Mouse (Mus musculus) right cerebral cortex, postnatal 14 days (tissue): Measurements from ENCODE around the gene Zfyve27.

ENCODE experiments used
- DNase-seq: peaks from one replicate; pipeline ENCODE4 v3.0.0; 2022

Gene Zfyve27

GRCm38 (mm10) chr19:42182673-42183072, 18.9 kb downstream of the Zfyve27 start:
- DNase-seq: no peak

DNA sequence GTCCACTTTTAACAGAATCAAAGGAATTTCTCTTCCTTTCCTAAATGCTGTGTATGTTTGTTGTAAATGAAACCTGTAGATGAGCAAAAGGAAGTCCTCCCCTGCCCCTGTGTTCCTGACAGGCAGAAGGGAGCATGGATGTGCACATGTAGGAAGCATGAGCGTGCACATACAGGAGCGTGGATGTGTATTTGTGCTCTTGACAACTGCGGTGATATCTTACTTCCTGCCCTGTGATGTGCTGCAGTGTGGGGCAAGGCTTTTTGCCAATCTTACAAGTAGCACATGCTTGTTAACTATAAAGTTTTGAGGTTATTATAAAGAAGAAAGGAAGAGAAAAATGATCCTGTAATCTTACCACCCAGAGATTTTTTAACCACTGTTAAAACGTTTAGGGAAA, 26.0 kb downstream of the Zfyve27 start:
- DNase-seq: no peak

DNA sequence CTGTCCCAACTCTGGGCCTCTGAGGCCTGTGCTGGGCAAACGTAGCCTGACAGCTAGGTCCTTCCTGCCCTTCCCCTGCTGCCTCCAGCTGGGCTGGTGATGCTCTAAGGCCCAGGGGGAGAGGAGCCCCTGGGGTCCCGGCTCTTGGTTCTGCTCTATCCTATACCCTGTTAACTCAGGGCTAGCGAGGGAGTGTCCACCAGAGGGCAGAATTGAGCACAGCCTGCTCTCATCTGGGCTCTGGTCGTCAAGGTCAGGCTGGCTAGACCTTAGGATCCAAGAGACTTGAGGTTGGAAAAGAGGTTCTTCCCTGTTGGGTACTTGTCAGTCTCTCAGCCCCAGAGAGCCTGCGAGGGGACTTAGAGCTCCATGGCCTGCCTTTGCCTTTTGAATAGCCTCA, 26.7 kb downstream of the Zfyve27 start:
- DNase-seq: peak; percentile 51

GRCm38 (mm10) chr19:42193311-42193710, 29.6 kb downstream of the Zfyve27 start:
- DNase-seq: no peak

DNA sequence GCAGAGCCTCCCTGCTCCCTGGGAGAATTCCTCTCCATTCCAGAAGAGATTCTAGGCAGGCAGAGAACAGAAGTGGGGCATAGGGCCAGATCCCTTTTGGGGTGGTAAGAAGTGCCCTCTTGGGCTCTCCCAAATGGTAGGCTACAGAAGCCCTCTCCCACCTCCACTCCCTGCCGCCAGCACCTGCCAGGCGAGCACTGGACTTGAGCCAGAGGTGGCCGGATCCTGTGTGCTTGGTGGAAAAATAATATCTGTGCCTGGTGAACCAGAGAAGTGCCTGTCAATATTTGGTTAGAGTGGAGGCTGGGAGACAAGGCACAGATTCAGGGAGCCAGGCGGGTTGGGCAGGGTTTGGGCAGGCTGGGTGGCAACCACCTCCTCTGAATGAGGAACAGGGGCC, 32.6 kb downstream of the Zfyve27 start:
- DNase-seq: no peak

- no peak for DNase-seq
Measured at GRCm38 (mm10) chr19:42197066-42197465, 33.3 kb downstream of the Zfyve27 start.

- no peak for DNase-seq
Measured at GRCm38 (mm10) chr19:42198026-42198425, 34.3 kb downstream of the Zfyve27 start.

DNA sequence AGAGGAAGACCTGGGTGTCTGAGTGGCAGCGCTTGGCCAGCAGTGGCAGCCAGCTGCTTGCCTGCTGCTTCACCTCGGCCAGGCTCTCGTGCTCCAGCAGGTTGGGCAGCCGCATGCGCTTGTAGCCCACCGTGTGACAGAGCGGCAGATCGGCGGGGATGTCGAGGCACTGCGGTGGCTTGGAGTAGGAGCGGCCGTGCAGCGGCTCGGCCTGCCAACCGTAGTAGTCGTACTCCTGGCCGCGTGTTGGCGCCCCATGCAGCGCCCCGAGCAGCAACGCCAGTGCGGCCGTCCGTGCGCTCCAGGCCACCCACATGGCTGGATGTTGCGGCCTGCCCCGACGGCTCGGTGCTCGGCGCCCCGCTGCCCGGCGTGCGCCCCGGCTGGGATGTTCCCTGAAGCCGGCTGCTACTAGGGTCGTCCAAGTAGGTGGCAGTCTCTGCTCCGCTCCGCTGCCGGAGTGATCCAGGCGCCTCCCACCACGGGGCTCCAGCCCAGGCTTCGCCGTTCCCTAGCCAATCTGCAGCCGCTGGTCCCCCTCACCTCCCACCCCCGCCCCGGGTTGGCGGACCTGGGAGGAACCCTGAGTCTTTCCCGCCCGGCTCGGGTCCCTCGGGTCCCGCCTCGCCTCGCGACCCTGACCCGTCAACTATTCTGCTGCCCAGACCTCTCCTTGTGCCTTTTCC, 38.1 kb downstream of the Zfyve27 start, which contains the start of gene Sfrp5:
Sfrp5 (minus strand) TSS at position 557 of the 686 bp plus-strand sequence.
- no peak for DNase-seq

- no peak for DNase-seq
Measured at GRCm38 (mm10) chr19:42202467-42202866, 38.7 kb downstream of the Zfyve27 start.

DNA sequence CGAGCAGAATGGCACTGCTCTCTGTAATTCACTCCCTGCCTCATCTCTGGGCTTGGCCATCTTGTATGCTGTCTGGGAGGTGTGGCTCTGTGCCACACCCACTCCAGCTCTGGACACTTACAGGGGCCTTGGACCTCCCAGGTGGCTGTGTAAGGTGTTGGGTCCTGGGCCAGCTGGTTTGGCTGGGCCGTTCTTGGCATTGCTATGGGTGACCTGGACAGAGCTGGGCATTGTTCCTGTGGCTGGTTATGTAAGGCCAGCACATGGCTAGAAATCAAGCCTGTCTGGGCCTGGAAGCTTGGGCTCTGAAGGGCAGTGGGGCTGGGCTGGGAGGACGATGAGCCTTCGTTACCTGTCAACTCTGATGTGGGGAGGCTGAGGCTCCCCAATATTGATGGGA, 40.6 kb downstream of the Zfyve27 start:
- no peak for DNase-seq

DNA sequence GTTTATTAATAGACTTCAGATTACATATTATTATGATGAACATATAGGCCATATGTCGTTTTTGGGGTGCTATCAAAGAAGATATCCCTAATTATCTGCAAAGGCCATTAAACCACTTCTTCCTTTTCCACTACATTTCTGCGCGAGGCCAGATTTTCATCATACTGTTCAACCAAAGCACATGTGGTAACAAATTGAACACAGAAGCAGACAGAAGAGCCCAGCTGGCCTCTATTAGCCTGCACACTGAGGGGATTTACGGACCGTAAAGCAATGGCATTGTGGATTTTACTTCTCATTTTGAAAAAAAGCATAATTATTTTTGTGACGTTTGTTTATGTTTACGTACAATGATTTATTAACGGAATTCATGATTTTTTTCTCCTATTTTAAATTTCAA, 41.5 kb downstream of the Zfyve27 start:
- no peak for DNase-seq

GRCm38 (mm10) chr19:42209485-42209884, 45.7 kb downstream of the Zfyve27 start:
- no peak for DNase-seq

DNA sequence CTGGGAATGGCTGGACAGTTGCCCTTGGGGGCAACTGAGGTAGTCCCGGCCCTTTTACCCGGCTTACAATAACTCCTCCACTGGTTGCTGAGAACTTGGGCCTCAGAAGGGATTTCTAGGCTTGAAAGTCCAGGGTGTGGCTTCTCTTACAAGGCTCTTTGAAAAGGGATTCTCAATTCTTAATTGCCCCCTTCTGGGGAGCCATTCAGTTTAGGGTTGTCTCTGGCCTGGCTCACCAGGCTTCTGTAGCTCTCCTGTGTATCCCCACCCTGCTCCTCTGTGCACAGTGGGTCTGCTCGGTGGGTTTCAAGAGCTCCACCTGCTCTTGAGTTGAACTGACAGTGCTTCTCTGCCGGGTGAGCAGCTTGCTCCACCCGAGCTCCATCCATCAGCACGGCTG, 46.2 kb downstream of the Zfyve27 start:
- DNase-seq: no peak

DNA sequence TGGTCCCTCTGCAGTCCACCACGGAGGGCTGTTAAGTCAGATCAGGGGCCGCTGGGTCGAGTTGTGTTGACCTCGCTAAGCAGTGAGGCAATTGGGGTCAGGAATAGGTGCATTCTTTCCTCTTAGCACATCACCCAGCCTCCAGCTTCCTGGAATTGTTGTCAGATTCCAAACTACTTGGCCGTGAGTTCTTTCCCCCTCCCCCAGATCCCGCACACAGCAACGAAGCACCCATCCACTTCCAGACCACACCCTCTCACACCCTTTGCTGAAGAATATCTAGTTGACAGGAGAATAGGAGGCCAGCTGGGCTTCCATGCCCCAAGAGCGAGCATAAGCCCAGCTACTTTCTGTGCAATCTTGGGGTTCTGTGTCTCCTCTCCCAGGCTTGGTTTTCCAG, 48.2 kb downstream of the Zfyve27 start:
- no peak for DNase-seq

GRCm38 (mm10) chr19:42214601-42215000, 50.9 kb downstream of the Zfyve27 start:
- DNase-seq: no peak

DNA sequence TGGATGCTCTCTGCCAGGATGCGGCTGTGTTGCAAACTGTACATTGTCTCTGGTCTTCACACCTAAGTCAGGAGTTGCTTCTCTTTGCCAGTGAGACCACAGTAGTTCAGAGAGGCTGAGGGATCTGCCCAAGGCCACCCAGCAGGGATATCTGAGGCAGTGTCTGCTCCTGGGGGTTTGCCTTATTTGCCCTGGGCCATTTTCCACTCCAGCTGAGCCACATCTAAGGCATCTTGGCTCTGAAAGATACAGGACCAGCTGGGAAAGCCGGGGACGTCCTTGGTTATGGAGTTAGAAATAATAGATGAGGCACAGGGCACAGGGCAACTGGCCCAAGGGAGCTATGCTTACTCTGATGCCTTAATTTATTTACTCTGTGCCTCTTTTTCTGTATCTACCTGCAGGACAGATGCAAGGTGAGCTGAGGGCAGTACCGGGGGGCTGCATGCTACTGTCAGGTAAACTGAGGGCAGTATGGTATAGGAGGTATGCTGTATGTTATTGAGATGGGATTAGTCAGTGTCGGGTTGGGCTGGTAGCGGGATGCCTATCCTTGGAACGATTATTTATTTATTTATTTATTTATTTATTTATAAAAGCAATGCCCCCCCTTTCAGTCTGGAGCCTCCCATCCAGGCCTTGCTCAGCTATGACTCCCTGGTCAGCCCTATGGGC, 53.1 kb downstream of the Zfyve27 start:
- DNase-seq: no peak

DNA sequence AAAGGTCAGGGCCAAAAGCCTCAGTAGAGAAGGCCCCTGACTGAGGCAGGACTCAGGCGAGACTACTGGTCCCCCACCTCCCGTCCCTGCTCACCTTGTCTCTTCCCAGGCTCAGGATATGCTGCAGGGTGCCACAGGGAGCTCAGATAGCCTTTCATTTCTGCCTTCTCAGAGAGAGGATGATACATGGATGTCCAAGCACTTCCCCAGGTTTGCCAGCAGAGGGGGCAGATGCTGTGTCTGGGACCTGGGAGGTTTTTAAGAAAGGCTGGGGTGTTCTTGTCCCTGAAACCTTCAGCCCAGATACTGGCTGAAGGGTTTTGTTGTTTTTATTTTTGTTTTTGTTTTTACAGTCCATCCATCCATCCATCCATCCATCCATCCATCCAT, 53.6 kb downstream of the Zfyve27 start:
- peak; percentile 23 for DNase-seq

GRCm38 (mm10) chr19:42226451-42226850, 62.7 kb downstream of the Zfyve27 start:
- DNase-seq: no peak

- no peak for DNase-seq
Measured at GRCm38 (mm10) chr19:42229499-42230287, 65.9 kb downstream of the Zfyve27 start.

DNA sequence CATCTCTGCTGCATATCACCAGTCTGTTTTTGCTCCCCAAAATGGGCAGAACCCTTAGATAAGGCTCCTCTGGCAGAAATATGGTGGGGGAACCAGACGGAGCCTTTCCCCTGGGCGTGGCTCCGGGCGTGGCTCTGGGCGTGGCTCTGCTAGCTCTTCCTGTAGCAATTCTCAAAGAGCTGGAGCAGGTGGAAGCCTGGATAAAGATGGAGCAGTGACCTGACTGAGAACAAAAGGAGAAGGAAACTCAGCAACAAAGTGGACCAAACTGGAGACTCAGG, 66.5 kb downstream of the Zfyve27 start:
- DNase-seq: no peak

DNA sequence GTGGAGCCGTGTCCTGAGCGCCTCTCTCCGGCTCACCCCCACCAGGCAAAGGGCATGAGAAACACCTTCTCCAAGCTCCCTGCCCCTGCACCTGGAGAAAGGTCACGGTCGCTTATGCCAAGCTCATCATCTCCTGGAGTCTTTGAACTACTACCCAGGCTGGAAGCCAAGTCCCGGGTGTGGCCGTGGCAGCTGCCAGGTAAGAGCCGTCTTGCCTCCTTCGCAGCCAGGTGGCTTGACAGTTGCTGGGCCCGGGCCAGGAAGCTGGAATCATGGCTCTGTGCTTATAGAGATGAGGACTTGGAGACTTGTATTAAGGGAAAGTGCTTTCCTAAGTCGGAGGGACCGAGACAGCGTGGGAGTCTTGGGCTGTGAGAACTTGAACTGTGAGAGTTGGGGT, 67.2 kb downstream of the Zfyve27 start:
- peak; percentile 35 for DNase-seq

GRCm38 (mm10) chr19:42237602-42238340, 74.0 kb downstream of the Zfyve27 start:
- peak; percentile 35 for DNase-seq

- no peak for DNase-seq
Measured at GRCm38 (mm10) chr19:42238341-42238715, 74.6 kb downstream of the Zfyve27 start.
